ENCODE assay signal across 10 mouse cellular contexts in the genomic region with DNA sequence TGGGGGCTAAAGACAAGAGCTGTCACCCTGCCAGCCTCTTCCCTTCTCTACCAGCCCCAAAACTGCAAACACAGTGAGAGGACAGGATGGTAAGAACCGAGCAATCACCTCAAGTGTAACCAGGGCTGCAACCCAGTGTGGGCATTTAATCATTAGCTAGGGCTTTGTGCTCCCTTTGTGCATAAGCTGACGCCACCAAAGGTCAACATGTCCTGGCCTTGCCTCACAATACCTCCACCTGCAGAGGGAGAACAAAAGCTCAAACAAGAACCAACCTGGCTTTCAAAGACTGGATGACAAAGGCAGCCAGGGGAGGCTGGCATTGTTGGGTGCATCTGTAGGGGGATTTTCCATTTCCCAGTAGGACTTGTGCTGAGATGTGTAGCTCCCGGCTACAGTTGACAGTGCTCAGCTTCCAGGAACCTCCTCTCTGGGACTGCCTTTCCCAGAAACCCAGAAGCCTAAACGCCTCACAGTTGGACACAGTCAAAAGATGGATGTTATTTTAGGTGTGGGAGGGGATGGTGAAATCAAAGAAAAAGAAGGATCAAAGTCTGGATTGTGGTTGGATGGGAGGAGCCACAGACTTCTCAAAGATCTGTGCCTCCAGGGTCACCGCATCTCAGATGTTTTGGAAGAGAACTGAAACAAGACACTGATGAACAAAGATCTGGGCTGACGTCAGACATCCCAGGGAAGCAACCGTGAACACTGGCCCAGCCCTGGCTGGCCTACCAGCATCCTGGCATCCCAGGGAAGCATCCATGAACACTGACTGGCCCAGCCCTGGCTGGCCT.
DNase-seq lines count a peak whose midpoint lies in the region; ATAC-seq and TF ChIP-seq lines count a peak whose summit lies in the region.
"Had no signal": no experiment of that assay in that cellular context is flagged by ENCODE, and none has a peak within 500 bp of the region (broad histone marks: within the 10 kb centered on the region; RNA-seq: fewer than 3 reads in every experiment).

No protein-coding gene starts in this region.

- H3K9me3 ChIP-seq in embryonic facial prominence, embryonic 13.5 days, result no peaks in the 10 kb centered on the region
- H3K9me3 ChIP-seq in kidney, embryonic 16.5 days (ENCODE audit: low read length), result peaks cover 5% of the 10 kb centered on the region
- H3K9me3 ChIP-seq in neural tube, embryonic 13.5 days, result no peaks in the 10 kb centered on the region

- no peak overlapping the region for H3K4me3 ChIP-seq in liver, adult 2 months (ENCODE audit: insufficient read depth, low read depth, low read length)
- no peak overlapping the region for H3K4me3 ChIP-seq in embryonic facial prominence, embryonic 13.5 days
- H3K4me3 ChIP-seq in kidney, embryonic 16.5 days (ENCODE audit: low read length), result no peak overlapping the region
- no peak overlapping the region for H3K4me3 ChIP-seq in neural tube, embryonic 13.5 days
- H3K4me3 ChIP-seq: erythroblast, embryonic 14.5 days had no signal

- H3K36me3 ChIP-seq in liver, adult 2 months (ENCODE audit: control insufficient read depth, insufficient read depth, low read length), result no peaks in the 10 kb centered on the region
- H3K36me3 ChIP-seq in embryonic facial prominence, embryonic 13.5 days, result peaks cover 25% of the 10 kb centered on the region
- H3K36me3 ChIP-seq in kidney, embryonic 16.5 days (ENCODE audit: insufficient read depth, low read length), result peaks cover 11% of the 10 kb centered on the region
- no peaks in the 10 kb centered on the region for H3K36me3 ChIP-seq in neural tube, embryonic 13.5 days

- H3K4me1 ChIP-seq in liver, adult 2 months (ENCODE audit: control insufficient read depth, insufficient read depth, low read length), result peaks cover 7% of the 10 kb centered on the region; the same call in 1 of the 2 replicates
- H3K4me1 ChIP-seq in embryonic facial prominence, embryonic 13.5 days, result peaks cover 46% of the 10 kb centered on the region
- peaks cover 27% of the 10 kb centered on the region for H3K4me1 ChIP-seq in kidney, embryonic 16.5 days (ENCODE audit: insufficient read depth, low read length)
- peaks cover 16% of the 10 kb centered on the region for H3K4me1 ChIP-seq in neural tube, embryonic 13.5 days (replicated peaks)

- peak; percentile 86 for DNase-seq in liver, adult 2 months (ENCODE audit: extremely low read depth, low read depth, low spot score)
- DNase-seq in liver, result no peak
- no peak for DNase-seq in left cerebral cortex, postnatal 14 days (ENCODE audit: low spot score in 2 of 2)
- no peak for DNase-seq in thymus, postnatal 0 days (ENCODE audit: low spot score)
- DNase-seq in cerebellum, postnatal 14 days, result no peak
- DNase-seq: spleen, adult 18-20 months had no signal

- no peak overlapping the region for H3K9ac ChIP-seq in liver, adult 2 months (ENCODE audit: low read depth, low read length)
- H3K9ac ChIP-seq in embryonic facial prominence, embryonic 13.5 days, result no peak overlapping the region
- H3K9ac ChIP-seq in kidney, embryonic 16.5 days (replicated peaks; ENCODE audit: low read length), result no peak overlapping the region; the same call in 1 of the 2 replicates
- no peak overlapping the region for H3K9ac ChIP-seq in neural tube, embryonic 13.5 days

- TF ChIP-seq CTCF in liver, adult 2 months (IDR thresholded peaks at IDR 0.05; ENCODE audit: low read depth, low read length), result no peak

- no peak overlapping the region for H3K4me2 ChIP-seq in embryonic facial prominence, embryonic 13.5 days
- no peak overlapping the region for H3K4me2 ChIP-seq in kidney, embryonic 16.5 days (replicated peaks; ENCODE audit: low read depth, low read length)
- no peak overlapping the region for H3K4me2 ChIP-seq in neural tube, embryonic 13.5 days

- no peaks in the 10 kb centered on the region for H3K79me2 ChIP-seq in liver, adult 2 months (ENCODE audit: control insufficient read depth, insufficient read depth, low read length)

- intact Hi-C loops in left cerebral cortex, postnatal 14 days (cut with DNase I), result no loop called here

- H3K27me3 ChIP-seq in liver, adult 2 months (ENCODE audit: control insufficient read depth, insufficient read depth, low read length), result no peaks in the 10 kb centered on the region
- H3K27me3 ChIP-seq in embryonic facial prominence, embryonic 13.5 days, result no peaks in the 10 kb centered on the region
- H3K27me3 ChIP-seq in kidney, embryonic 16.5 days (ENCODE audit: insufficient read depth, low read length), result no peaks in the 10 kb centered on the region
- H3K27me3 ChIP-seq in neural tube, embryonic 13.5 days, result no peaks in the 10 kb centered on the region

- no peak for TF ChIP-seq POLR2A in liver, adult 2 months (IDR thresholded peaks at IDR 0.05; ENCODE audit: extremely low read depth, insufficient read depth, low read length)

- WGBS in liver, adult 2 months, result 39% methylated on average over 7 of the region's 7 CpGs
- 18% methylated on average over 7 of the region's 7 CpGs for WGBS in embryonic facial prominence, embryonic 13.5 days
- 18% methylated on average over 7 of the region's 7 CpGs for WGBS in kidney, embryonic 16.5 days
- WGBS in neural tube, embryonic 13.5 days, result 12% methylated on average over 7 of the region's 7 CpGs

- peak overlapping the region; percentile 29; the same call in 1 of the 2 replicates for H3K27ac ChIP-seq in liver, adult 2 months (replicated peaks; ENCODE audit: insufficient read depth, low read depth, low read length)
- H3K27ac ChIP-seq in embryonic facial prominence, embryonic 13.5 days, result peak overlapping the region; percentile 51
- H3K27ac ChIP-seq in kidney, embryonic 16.5 days (ENCODE audit: low read length), result peak overlapping the region; percentile 89
- no peak overlapping the region for H3K27ac ChIP-seq in neural tube, embryonic 13.5 days (replicated peaks)

- no peak for ATAC-seq in embryonic facial prominence, embryonic 13.5 days (ENCODE audit: insufficient number of reproducible peaks, insufficient read depth, low FRiP score, low TSS enrichment, low read depth)
- ATAC-seq in kidney, embryonic 16.5 days (ENCODE audit: low FRiP score, low TSS enrichment), result peak; percentile 84
- ATAC-seq in neural tube, embryonic 13.5 days (ENCODE audit: low read depth), result peak; percentile 25; the same call in 1 of the 2 replicates
